Mouse (Mus musculus) ES-Bruce4 (cell line): ENCODE results near the gene Tmem54. TPM values are rescaled to one million over a fixed set of nuclear protein-coding genes. Genes with fewer than 3 reads are reported as not detected.
A peak's percentile ranks its signal among the peaks of the same experiment; 100 is the strongest.

Source experiments
- H3K27ac ChIP-seq: 2 replicates; pipeline ENCODE4 v1.5.1; 2012; ENCODE audit warnings: low read length, inconsistent platforms; ENCODE audit not compliant: insufficient read depth
- H3K27me3 ChIP-seq: 2 replicates; pipeline ENCODE4 v1.6.1; 2012; ENCODE audit warnings: mild to moderate bottlenecking, low read length, inconsistent platforms; ENCODE audit not compliant: control insufficient read depth, poor library complexity, insufficient read depth, severe bottlenecking
- H3K36me3 ChIP-seq: 2 replicates; pipeline ENCODE4 v1.6.1; 2012; ENCODE audit warnings: inconsistent platforms, mild to moderate bottlenecking, low read length, moderate library complexity; ENCODE audit not compliant: control insufficient read depth, poor library complexity, insufficient read depth, severe bottlenecking
- H3K4me1 ChIP-seq: one replicate; pipeline ENCODE4 v1.8.1; 2011; ENCODE audit warnings: low read length; ENCODE audit not compliant: control insufficient read depth, insufficient read depth
- H3K4me3 ChIP-seq: 2 replicates; pipeline ENCODE4 v1.5.1; 2011; ENCODE audit warnings: low read depth, mild to moderate bottlenecking, low read length
- H3K9ac ChIP-seq: 2 replicates; pipeline ENCODE4 v1.6.1; 2012; ENCODE audit warnings: low read depth, mild to moderate bottlenecking, inconsistent platforms; ENCODE audit not compliant: poor library complexity, severe bottlenecking
- H3K9me3 ChIP-seq: replicated peaks from 2 replicates; pipeline ENCODE4 v1.6.1; 2012; ENCODE audit warnings: mild to moderate bottlenecking, low read length, inconsistent platforms; ENCODE audit not compliant: control insufficient read depth, poor library complexity, insufficient read depth, severe bottlenecking
- CTCF ChIP-seq: IDR thresholded peaks from one replicate; pipeline ENCODE4 v1.8.1; 2011; ENCODE audit warnings: low read depth, low read length
- EP300 ChIP-seq: IDR thresholded peaks from 2 replicates; pipeline ENCODE4 v1.6.1; 2011; ENCODE audit warnings: low read depth, low read length; ENCODE audit not compliant: insufficient read depth
- POLR2A ChIP-seq: IDR thresholded peaks from one replicate; pipeline ENCODE4 v1.8.1; 2011; ENCODE audit warnings: low read length; ENCODE audit not compliant: insufficient read depth
- polyA plus RNA-seq: library from polyadenylated mRNA; stranded (reverse); fragments of >200 nt; gene quantifications from 2 replicates; pipeline ENCODE4 v1.2.4, GENCODE M21; 2011; ENCODE audit warnings: low read depth; ENCODE audit not compliant: missing spikeins, insufficient read depth, insufficient read length

The Tmem54 gene
- polyA plus RNA-seq, 1 experiment = 6.9 TPM

DNA sequence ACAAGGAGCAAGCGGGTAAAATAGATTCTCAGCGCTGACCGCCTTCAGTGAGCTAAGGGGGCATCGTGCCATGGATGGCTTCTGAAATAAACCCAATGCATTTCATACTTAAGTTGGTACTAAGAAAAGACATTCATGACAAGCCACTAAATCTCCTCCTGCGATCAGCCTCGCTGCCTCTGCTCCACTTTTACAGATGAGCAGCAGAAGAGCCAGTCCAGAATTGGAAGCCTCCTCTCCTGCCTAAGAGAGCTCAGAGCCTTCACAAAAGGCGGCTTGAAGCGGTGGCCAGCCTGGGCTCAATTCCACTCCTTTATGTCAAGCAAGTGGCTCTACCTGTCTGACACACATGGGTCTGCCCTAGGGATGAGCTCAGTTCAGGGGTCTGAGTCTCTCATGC is 11.4 kb downstream of the Tmem54 start:
- H3K36me3 ChIP-seq = no peaks in the 10 kb centered on the region

DNA sequence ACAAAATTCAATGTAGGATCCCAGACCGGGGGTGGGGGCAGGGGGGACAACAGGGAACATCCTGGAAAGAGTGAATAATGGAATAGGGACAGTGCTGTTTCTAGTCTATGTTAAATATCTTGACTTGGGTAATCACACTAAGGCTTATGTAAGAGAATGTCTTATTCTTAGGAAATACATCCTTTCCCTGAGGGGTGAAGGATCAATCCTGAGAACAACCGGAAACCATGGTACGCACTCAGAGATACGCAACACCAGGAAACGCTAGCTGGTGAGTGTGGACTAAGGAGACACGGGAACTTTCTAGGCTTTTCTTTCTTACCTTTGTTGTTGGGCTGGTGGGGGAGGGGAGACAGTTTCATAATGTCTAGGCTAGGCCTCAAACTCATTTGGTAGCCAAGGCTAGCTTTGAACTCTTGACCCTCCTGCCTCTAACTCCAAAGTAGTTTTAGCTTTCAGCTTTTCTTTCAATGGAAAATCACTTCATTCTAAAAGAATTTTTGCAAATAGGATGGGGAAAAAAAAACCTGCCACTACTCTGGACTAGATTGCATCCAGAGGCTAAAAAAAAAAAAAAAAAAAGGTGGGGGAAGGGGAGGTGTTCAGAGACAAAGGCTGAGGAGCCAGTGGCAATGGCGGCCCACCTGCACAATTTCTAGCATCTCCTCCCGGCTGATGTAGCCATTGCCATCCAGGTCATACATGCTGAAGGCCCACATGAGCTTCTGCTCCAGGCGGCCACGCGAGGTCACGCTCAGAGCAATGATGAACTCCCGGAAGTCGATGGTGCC is 12.6 kb downstream of the Tmem54 start:
- H3K36me3 ChIP-seq = no peaks in the 10 kb centered on the region
- H3K27me3 ChIP-seq = no peaks in the 10 kb centered on the region

More for the DNA sequence above, 11.4 kb downstream of the Tmem54 start:
- no peaks in the 10 kb centered on the region for H3K27me3 ChIP-seq
- no peak overlapping the region for H3K9ac ChIP-seq
- TF ChIP-seq POLR2A = no peak
- no peak overlapping the region for H3K4me3 ChIP-seq
- peaks cover 3% of the 10 kb centered on the region for H3K4me1 ChIP-seq
- no peak overlapping the region for H3K27ac ChIP-seq
- no peaks in the 10 kb centered on the region for H3K9me3 ChIP-seq

GRCm38 (mm10) chr4:129119708-129120107 is 14.4 kb downstream of the Tmem54 start:
- Histone ChIP-seq H3K27me3 (no peaks in the 10 kb centered on the region), H3K9me3 (no peaks in the 10 kb centered on the region), H3K9ac (no peak overlapping the region), H3K36me3 (no peaks in the 10 kb centered on the region), H3K4me3 (no peak overlapping the region), H3K4me1 (peaks cover 2% of the 10 kb centered on the region), H3K27ac (no peak overlapping the region)
- no peak for TF ChIP-seq EP300

More for the DNA sequence above, 12.6 kb downstream of the Tmem54 start:
- Histone ChIP-seq H3K9ac (no peak overlapping the region), H3K27ac (no peak overlapping the region), H3K4me1 (peaks cover 4% of the 10 kb centered on the region), H3K9me3 (no peaks in the 10 kb centered on the region), H3K4me3 (peak overlapping the region; percentile 35)
- TF ChIP-seq EP300 (no peak), CTCF (no peak), POLR2A (no peak)

DNA sequence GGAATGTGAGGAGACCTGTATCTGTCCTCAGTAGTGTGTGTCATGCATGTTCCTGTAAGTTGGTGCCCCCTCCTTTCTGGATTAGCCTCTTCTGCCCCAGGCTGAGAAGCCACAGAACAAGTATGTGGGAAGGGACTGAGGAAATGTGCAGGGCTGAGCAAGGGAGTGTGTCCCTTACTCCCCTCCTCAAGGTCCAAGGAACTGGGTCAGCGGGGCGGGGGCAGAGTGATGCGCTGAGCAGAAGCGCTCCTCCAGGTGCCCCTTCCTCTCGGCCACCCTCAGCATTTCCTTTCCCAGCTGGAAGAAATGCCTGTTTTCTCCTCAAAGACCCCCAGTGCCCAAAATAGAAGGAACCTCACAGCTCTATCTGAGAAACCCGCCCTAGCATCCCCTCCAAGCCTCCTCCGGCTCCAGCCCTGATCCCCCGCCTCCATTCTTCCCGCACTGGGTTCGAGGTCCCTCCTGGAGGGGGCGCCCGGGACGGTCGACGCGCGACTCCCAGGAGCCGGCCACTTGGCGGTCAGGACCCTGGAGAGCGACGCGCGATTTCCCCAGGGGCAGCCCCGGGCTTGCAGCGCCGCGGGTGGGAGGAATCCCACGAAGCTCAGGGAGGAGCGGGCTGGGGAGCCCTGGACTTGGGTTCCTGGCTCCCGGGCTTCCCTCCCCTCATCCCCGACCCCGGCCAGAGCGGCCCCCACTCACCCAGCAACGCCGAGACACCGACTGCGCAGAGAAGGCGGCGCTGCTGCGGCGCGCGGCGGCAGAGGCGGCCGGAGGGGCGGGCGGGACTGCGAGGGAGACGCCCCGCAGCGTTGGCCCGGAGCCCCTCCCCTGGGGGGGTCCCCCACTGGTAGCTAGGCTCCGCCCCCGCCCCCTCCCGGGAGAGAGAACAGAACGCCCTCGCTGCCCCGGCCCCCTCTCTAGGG is 15.4 kb downstream of the Tmem54 start:
- no peaks in the 10 kb centered on the region for H3K27me3 ChIP-seq
- peaks cover 2% of the 10 kb centered on the region for H3K4me1 ChIP-seq
- H3K9me3 ChIP-seq = no peaks in the 10 kb centered on the region
- peak overlapping the region; percentile 53 for H3K4me3 ChIP-seq
- no peak overlapping the region for H3K27ac ChIP-seq
- no peaks in the 10 kb centered on the region for H3K36me3 ChIP-seq
- TF ChIP-seq EP300 (no peak), CTCF (peak; percentile 35), POLR2A (no peak)
- H3K9ac ChIP-seq = peak overlapping the region; percentile 42

DNA sequence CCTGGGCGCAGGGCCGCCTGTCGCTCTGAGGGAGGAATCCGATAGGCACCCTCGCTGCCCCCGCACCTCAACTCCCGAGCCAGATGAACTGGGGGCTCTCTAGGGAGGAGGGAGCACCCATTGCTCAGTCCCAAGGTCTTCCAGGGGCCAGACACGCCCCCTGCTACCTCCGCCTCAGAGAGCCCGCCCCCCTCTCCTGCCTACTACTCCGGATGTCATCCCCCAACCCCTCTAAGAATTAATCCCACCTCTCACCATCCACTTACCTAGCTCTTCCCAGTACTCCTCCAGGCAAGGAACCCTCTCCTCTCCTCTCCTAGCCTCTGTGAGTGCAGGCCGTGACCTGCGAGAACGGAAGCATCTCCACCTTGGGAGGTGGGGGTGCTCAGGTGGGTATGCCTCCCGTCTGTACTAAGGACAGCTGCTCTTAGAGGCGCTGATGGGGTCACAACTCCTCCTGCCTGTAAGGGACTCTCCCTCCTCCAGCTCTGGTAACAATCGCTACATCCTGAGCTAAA is 16.3 kb downstream of the Tmem54 start, which contains the start of gene Hpca:
Hpca (minus strand) TSS at position 468 of the 518 bp plus-strand sequence.
- no peak within 1 kb of the TSS for H3K27ac ChIP-seq
- H3K36me3 ChIP-seq = no peaks in the 10 kb centered on the region
- no peaks in the 10 kb centered on the region for H3K27me3 ChIP-seq
- H3K4me3 ChIP-seq = peak within 1 kb of the TSS; percentile 53
- no peaks in the 10 kb centered on the region for H3K9me3 ChIP-seq
- no peak for TF ChIP-seq CTCF
- peak within 1 kb of the TSS; percentile 42 for H3K9ac ChIP-seq
- peaks cover 2% of the 10 kb centered on the region for H3K4me1 ChIP-seq

DNA sequence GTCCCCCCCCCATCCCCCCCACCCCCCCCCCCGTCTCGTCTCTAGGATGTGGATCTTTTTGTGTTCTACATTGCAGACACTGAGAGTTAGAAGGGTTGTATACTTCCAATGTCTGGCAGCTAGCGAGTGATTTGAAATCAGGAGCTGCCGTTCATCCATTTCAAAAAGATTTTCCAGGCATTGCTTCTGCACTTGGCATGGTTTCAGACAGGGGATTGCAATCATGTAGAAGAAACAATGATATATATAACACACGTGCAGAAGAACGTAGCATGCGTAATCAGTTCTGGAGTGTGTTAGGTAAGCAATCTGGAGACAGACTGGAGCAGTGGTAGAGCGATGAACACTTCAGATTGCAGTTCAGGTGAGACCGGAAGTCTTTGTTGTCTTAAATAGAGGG is 16.8 kb downstream of the Tmem54 start:
- H3K9ac ChIP-seq = no peak overlapping the region
- H3K27me3 ChIP-seq = no peaks in the 10 kb centered on the region
- H3K36me3 ChIP-seq = no peaks in the 10 kb centered on the region
- peaks cover 2% of the 10 kb centered on the region for H3K4me1 ChIP-seq
- H3K9me3 ChIP-seq = no peaks in the 10 kb centered on the region
- TF ChIP-seq EP300 = no peak
- no peak for TF ChIP-seq POLR2A
- H3K27ac ChIP-seq = no peak overlapping the region
- H3K4me3 ChIP-seq = no peak overlapping the region
